Mouse (Mus musculus): ENCODE measurements around the gene Pin1. TPM values are rescaled to one million over a fixed set of nuclear protein-coding genes. Genes with fewer than 3 reads are reported as not detected.

Gene Pin1
- polyA plus RNA-seq, 1 experiment: 18.9 TPM

DNA sequence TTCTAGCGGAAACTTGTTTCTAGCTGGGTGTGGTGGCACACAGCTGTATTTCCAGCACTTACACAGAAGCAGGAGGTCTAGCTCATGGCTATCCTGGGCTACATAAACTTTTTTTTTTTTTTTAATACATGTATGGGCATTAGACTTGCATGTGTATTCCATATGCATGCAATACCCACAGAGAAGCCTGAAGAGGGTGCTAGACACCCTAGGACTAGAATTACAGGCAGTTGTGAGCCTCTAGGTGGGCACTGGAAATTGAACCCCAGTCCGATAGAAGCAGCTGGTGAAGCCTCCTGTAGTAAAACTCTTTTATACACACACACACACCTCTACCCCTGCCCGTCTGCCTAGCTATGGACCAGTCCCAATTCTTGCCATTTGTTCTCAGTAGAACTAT is 2.0 kb downstream of the Pin1 start:
- Histone ChIP-seq H3K36me3 (ENCODE audit: control insufficient read depth, insufficient read depth, low read length) (peaks cover 2% of the 10 kb centered on the region; the same call in 1 of the 2 replicates), H3K4me1 (ENCODE audit: control insufficient read depth, insufficient read depth, low read length) (peaks cover 4% of the 10 kb centered on the region; the same call in 1 of the 2 replicates), H3K27me3 (replicated peaks; ENCODE audit: control insufficient read depth, insufficient read depth, low read length) (no peaks in the 10 kb centered on the region), H3K4me3 (ENCODE audit: insufficient read depth, low read depth, low read length) (no peak overlapping the region), H3K27ac (ENCODE audit: insufficient read depth, low read depth, low read length) (no peak overlapping the region)
- WGBS: 94% methylated on average over 3 of the region's 3 CpGs
- no peak for TF ChIP-seq CTCF (conservative IDR thresholded peaks at IDR 0.05; ENCODE audit: insufficient read depth, insufficient read length, low read depth, low read length)
- no peak for TF ChIP-seq POLR2A (IDR thresholded peaks at IDR 0.05; ENCODE audit: low read depth, low read length)
- DNase-seq: no peak

DNA sequence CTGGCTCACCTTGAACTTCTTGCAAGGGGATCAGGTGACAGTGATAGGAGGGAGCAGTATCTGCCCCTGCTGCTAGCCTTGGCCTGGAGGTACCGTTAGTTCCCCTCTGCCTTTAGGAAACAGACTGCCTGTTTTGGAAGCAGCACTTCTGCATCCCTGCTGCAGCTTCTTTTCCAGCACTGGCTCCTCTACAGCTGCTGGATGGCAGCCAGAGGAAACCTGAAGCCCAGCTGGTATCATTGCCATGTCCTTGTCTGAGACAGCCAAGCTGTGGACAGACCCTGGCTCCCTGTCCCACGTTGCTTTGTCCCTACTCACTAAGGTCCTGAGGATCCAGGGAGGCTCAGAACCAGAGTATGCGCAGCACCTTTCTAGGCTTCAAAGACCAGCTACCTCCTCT is 5.7 kb downstream of the Pin1 start:
- Histone ChIP-seq H3K4me3 (ENCODE audit: insufficient read depth, low read depth, low read length) (no peak overlapping the region), H3K27ac (ENCODE audit: insufficient read depth, low read depth, low read length) (no peak overlapping the region), H3K27me3 (replicated peaks; ENCODE audit: control insufficient read depth, insufficient read depth, low read length) (no peaks in the 10 kb centered on the region), H3K4me1 (ENCODE audit: control insufficient read depth, insufficient read depth, low read length) (no peaks in the 10 kb centered on the region), H3K36me3 (ENCODE audit: control insufficient read depth, insufficient read depth, low read length) (peaks cover 2% of the 10 kb centered on the region; the same call in 1 of the 2 replicates)
- TF ChIP-seq POLR2A (IDR thresholded peaks at IDR 0.05; ENCODE audit: low read depth, low read length) (no peak), CTCF (conservative IDR thresholded peaks at IDR 0.05; ENCODE audit: insufficient read depth, insufficient read length, low read depth, low read length) (no peak)
- 80% methylated on average over 3 of the region's 3 CpGs for WGBS
- no peak for DNase-seq

DNA sequence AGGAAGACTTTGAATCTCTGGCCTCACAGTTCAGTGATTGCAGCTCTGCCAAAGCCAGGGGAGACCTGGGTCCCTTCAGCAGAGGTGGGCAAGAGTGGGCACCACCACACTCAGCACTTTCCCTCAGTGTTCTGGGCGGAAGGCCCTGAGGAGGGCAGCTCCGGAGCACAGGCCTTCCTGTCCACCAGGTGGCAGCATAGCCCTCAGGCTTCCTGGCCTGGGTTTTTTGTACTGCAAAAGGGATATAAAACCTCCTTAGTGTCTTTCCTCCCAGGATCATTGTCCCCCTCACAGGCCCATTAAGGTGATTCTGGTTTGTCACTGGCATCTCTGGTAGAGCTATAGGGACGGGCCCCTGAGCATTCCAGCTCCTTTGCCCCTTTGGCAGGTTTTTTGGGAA is 10.4 kb downstream of the Pin1 start:
- Histone ChIP-seq H3K4me1 (ENCODE audit: control insufficient read depth, insufficient read depth, low read length) (no peaks in the 10 kb centered on the region), H3K4me3 (ENCODE audit: insufficient read depth, low read depth, low read length) (no peak overlapping the region), H3K36me3 (ENCODE audit: control insufficient read depth, insufficient read depth, low read length) (no peaks in the 10 kb centered on the region), H3K27ac (ENCODE audit: insufficient read depth, low read depth, low read length) (no peak overlapping the region), H3K27me3 (replicated peaks; ENCODE audit: control insufficient read depth, insufficient read depth, low read length) (no peaks in the 10 kb centered on the region)
- DNase-seq: peak; percentile 53
- 41% methylated on average over 3 of the region's 3 CpGs for WGBS
- TF ChIP-seq CTCF (conservative IDR thresholded peaks at IDR 0.05; ENCODE audit: insufficient read depth, insufficient read length, low read depth, low read length): peak; percentile 81
- no peak for TF ChIP-seq POLR2A (IDR thresholded peaks at IDR 0.05; ENCODE audit: low read depth, low read length)

DNA sequence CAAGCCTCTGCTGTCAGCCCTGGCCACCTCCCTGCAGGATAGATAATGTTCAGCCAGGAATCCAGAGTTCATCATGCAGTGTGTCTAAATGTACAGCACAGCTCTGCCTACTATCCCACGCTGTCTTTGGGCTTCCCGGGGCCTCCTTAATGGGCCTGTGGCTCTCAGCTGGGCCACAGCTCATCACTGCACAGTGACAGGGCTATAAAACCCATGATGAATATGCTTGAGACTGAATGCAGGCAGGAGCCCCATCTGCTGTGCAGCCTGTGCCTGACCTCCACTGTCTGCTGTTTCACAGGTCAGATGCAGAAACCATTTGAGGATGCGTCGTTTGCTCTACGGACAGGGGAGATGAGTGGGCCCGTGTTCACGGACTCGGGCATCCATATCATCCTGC is 11.0 kb downstream of the Pin1 start:
- Histone ChIP-seq H3K4me1 (ENCODE audit: control insufficient read depth, insufficient read depth, low read length) (no peaks in the 10 kb centered on the region), H3K36me3 (ENCODE audit: control insufficient read depth, insufficient read depth, low read length) (no peaks in the 10 kb centered on the region), H3K27ac (ENCODE audit: insufficient read depth, low read depth, low read length) (no peak overlapping the region), H3K4me3 (ENCODE audit: insufficient read depth, low read depth, low read length) (no peak overlapping the region), H3K27me3 (replicated peaks; ENCODE audit: control insufficient read depth, insufficient read depth, low read length) (no peaks in the 10 kb centered on the region)
- no peak for TF ChIP-seq POLR2A (IDR thresholded peaks at IDR 0.05; ENCODE audit: low read depth, low read length)
- no peak for TF ChIP-seq CTCF (conservative IDR thresholded peaks at IDR 0.05; ENCODE audit: insufficient read depth, insufficient read length, low read depth, low read length)
- DNase-seq: no peak
- WGBS: 64% methylated on average over 8 of the region's 8 CpGs

DNA sequence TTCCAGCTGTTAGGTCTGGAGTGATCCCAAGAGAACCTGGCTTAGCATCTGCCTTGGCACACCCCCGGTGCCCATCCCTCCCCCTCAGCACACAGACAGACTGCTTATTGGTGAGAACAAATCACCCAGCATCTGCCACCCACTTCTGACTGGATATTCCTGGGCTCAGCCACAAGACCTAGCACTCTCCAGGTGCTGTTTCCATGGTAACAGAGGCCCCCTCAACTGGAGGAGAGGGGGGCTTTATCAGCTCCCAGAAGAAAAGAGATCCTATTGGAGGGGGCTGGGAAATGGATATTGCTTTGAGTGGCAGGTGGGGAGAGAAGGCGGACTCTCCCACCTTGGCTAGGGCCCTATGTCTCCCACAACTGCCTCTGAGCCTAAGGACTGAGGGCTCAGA is 12.1 kb downstream of the Pin1 start:
- TF ChIP-seq CTCF (conservative IDR thresholded peaks at IDR 0.05; ENCODE audit: insufficient read depth, insufficient read length, low read depth, low read length): no peak
- TF ChIP-seq POLR2A (IDR thresholded peaks at IDR 0.05; ENCODE audit: low read depth, low read length): no peak

DNA sequence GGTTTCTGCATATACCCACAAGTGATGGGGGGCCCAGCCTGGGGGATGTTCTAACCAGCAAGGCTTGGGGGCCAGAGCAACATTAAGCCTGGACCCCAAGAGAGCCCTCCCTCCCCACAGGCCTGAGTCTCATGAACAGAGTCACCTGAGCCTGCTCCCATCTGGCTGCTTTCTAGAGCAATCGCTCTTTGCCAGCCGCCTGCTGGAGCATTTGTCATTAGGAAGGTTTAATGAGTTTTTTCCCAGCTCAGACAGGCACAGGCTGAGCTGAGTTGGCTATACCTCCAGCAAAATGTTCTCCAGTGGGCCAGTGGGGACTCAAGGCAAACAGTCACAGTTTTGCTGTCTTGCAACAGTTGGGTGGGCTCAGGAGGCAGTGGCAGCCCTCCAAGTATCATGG is 12.5 kb downstream of the Pin1 start:
- 62% methylated on average over 2 of the region's 2 CpGs for WGBS
- no peak for DNase-seq
- no peak overlapping the region for H3K27ac ChIP-seq (ENCODE audit: insufficient read depth, low read depth, low read length)
- no peak for TF ChIP-seq CTCF (conservative IDR thresholded peaks at IDR 0.05; ENCODE audit: insufficient read depth, insufficient read length, low read depth, low read length)
- TF ChIP-seq POLR2A (IDR thresholded peaks at IDR 0.05; ENCODE audit: low read depth, low read length): no peak
- no peaks in the 10 kb centered on the region for H3K36me3 ChIP-seq (ENCODE audit: control insufficient read depth, insufficient read depth, low read length)
- H3K4me1 ChIP-seq (ENCODE audit: control insufficient read depth, insufficient read depth, low read length): no peaks in the 10 kb centered on the region
- no peak overlapping the region for H3K4me3 ChIP-seq (ENCODE audit: insufficient read depth, low read depth, low read length)
- H3K27me3 ChIP-seq (replicated peaks; ENCODE audit: control insufficient read depth, insufficient read depth, low read length): no peaks in the 10 kb centered on the region

More for the DNA sequence above, 12.1 kb downstream of the Pin1 start:
- H3K4me3 ChIP-seq (ENCODE audit: insufficient read depth, low read depth, low read length): no peak overlapping the region
- H3K4me1 ChIP-seq (ENCODE audit: control insufficient read depth, insufficient read depth, low read length): no peaks in the 10 kb centered on the region
- WGBS: 92% methylated on average over 2 of the region's 2 CpGs
- H3K27ac ChIP-seq (ENCODE audit: insufficient read depth, low read depth, low read length): no peak overlapping the region
- no peaks in the 10 kb centered on the region for H3K36me3 ChIP-seq (ENCODE audit: control insufficient read depth, insufficient read depth, low read length)
- DNase-seq: no peak
- H3K27me3 ChIP-seq (replicated peaks; ENCODE audit: control insufficient read depth, insufficient read depth, low read length): no peaks in the 10 kb centered on the region

DNA sequence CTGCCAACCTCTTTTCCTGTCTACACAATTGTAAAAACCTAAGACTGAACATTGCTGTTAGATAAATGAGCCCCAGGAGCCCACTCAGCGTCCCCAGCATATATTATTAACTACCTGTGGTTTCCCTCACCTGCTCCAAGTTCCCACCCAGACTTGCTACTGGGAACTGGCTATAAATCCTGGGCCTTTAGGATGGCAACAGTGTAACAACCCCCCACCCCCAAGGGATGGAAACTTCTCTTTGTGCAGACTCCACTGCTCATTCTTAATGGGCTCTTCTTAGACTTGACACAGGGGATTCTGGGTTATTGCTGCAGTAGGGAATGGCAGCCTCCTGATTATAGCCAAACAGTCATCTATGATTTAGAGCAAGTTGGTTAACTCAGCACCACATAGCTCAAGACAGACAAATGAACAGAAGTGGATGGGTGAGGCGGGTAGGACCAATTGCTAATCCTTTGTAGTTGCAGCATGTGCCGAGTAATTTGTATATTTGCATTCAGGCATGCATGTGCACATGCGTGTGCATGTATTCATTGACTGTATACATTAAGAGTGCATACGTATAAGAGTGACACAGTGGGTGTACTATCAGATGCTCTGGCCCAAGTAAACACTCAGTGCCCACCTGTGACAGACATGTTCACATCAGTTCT is 13.2 kb downstream of the Pin1 start:
- no peaks in the 10 kb centered on the region for H3K27me3 ChIP-seq (replicated peaks; ENCODE audit: control insufficient read depth, insufficient read depth, low read length)
- WGBS: 84% methylated on average over 5 of the region's 5 CpGs
- TF ChIP-seq POLR2A (IDR thresholded peaks at IDR 0.05; ENCODE audit: low read depth, low read length): no peak
- TF ChIP-seq CTCF (conservative IDR thresholded peaks at IDR 0.05; ENCODE audit: insufficient read depth, insufficient read length, low read depth, low read length): no peak
- DNase-seq: no peak
- no peaks in the 10 kb centered on the region for H3K36me3 ChIP-seq (ENCODE audit: control insufficient read depth, insufficient read depth, low read length)
- H3K4me1 ChIP-seq (ENCODE audit: control insufficient read depth, insufficient read depth, low read length): no peaks in the 10 kb centered on the region
- no peak overlapping the region for H3K4me3 ChIP-seq (ENCODE audit: insufficient read depth, low read depth, low read length)
- H3K27ac ChIP-seq (ENCODE audit: insufficient read depth, low read depth, low read length): no peak overlapping the region

Measured in kidney, adult 2 months (tissue).